Mouse (Mus musculus) layer of hippocampus, adult 9-11 months (tissue): Measurements from ENCODE around the gene Gm3012.
"Not testable (repeated sequence)": the region's sequence is repeated elsewhere in the genome, so short reads cannot be mapped to it uniquely, and the experiment has no call there.

Experiments used
- DNase-seq: peaks from one replicate; pipeline ENCODE4 v3.0.0; 2022

Gm3012 gene

DNA sequence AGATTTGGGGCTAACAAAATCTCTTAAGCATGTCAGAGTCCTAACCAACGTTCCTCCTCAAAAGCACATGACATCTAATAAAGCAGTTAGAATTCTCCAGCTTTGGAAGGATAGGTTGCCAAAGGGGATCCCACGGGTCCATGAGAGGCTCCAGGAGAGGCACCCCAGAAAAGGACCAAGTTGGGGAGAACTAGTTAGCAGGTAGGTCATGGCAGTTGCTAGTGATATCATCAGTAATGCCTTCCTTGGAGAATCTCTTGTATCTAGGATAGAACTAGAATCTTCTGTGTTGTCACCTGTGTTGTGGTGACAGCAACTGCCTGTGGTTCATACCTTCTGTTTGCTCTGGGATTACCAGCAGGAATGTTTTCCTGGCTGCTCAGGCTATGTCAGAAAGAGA, at the start of gene Gm3012:
TSS of gene Gm3012 (plus strand) at position 301 of the 400 bp plus-strand sequence.
- not testable (repeated sequence) for DNase-seq

- not testable (repeated sequence) for DNase-seq
Observed at GRCm38 (mm10) chr14:3651730-3652129, 17.4 kb downstream of the Gm3012 start, which contains the start of gene Gm3020. Gene Gm3020, plus strand, starts transcription at chr14:3652030.

DNA sequence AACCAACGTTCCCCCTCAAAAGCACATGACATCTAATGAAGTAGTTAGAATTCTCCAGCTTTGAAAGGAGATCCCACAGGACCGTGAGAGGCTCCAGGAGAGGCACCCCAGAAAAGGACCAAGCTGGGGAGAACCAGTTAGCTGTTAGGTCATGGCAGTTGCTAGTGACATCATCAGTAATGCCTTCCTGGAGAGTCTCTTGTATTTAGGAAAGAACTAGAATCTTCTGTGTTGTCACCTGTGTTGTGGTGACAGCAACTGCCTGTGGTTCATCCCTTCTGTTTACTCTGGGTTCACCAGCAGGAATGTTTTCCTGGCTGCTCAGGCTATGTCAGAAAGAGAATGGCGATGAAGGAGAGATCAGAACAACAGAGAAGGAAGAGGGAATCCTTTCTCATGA, 54.2 kb downstream of the Gm3012 start, which contains the start of gene Gm3043:
TSS of gene Gm3043 (plus strand) at position 301 of the 400 bp plus-strand sequence.
- DNase-seq, result not testable (repeated sequence)
